Mouse (Mus musculus) heart, adult 2 months (tissue): Measurements from ENCODE around the gene Angptl1.

ENCODE experiments used
- CTCF ChIP-seq: fragments of 200-600 bp; IDR thresholded peaks from 2 replicates; pipeline ENCODE4 v1.8.1; 2022; ENCODE audit warnings: antibody characterized with exemption, mild to moderate bottlenecking, moderate library complexity
- EP300 ChIP-seq: fragments of 200-500 bp; IDR thresholded peaks from 2 replicates; pipeline ENCODE4 v1.6.1; 2011; ENCODE audit warnings: low read depth, low read length, control low read depth; ENCODE audit not compliant: insufficient read depth
- POLR2A ChIP-seq: fragments of 200-500 bp; IDR thresholded peaks from 2 replicates; pipeline ENCODE4 v1.6.1; 2011; ENCODE audit warnings: mild to moderate bottlenecking, low read depth, low read length, control low read depth; ENCODE audit not compliant: insufficient read depth

GRCm38 (mm10) chr1:156903899-156904298 is 65.5 kb downstream of the Angptl1 start:
- TF ChIP-seq POLR2A (no peak), CTCF (no peak), EP300 (no peak)
